Mouse (Mus musculus) macrophage (primary cell): ENCODE data around the gene Tbc1d12. TPM values are rescaled to one million over a fixed set of nuclear protein-coding genes. Genes with fewer than 3 reads are reported as not detected.
A peak's percentile ranks its signal among the peaks of the same experiment; 100 is the strongest.
"Not testable (repeated sequence)": the region's sequence is repeated elsewhere in the genome, so short reads cannot be mapped to it uniquely, and the experiment has no call there.

ENCODE experiments used
- H3K27ac ChIP-seq: fragments of 350-480 bp; formaldehyde crosslinking; 2 replicates; pipeline ENCODE4 v1.9.0; 2021
- H3K36me3 ChIP-seq: fragments of 350-480 bp; formaldehyde crosslinking; 2 replicates; pipeline ENCODE4 v1.9.0; 2021; ENCODE audit errors: inconsistent target
- H3K4me3 ChIP-seq: fragments of 350-480 bp; formaldehyde crosslinking; 2 replicates; pipeline ENCODE4 v1.9.0; 2021; ENCODE audit errors: inconsistent target
- H3K79me2 ChIP-seq: fragments of 350-480 bp; formaldehyde crosslinking; 2 replicates; pipeline ENCODE4 v1.9.0; 2021; ENCODE audit errors: inconsistent target
- WGBS: methylation state at CpG from one replicate; pipeline ENCODE4 v1.1.7; 2026; ENCODE audit warnings: inconsistent platforms; ENCODE audit not compliant: missing documents; 5-methylcytosine and 5-hydroxymethylcytosine counted together
- polyA plus RNA-seq: library from polyadenylated mRNA; stranded (reverse); fragments of 250-400 nt; gene quantifications from 3 replicates; pipeline ENCODE4 v1.2.4, GENCODE M21; 2018; ENCODE audit warnings: inconsistent platforms

Gene Tbc1d12
- polyA plus RNA-seq, 1 experiment from 2014 or later: 5.5 TPM

DNA sequence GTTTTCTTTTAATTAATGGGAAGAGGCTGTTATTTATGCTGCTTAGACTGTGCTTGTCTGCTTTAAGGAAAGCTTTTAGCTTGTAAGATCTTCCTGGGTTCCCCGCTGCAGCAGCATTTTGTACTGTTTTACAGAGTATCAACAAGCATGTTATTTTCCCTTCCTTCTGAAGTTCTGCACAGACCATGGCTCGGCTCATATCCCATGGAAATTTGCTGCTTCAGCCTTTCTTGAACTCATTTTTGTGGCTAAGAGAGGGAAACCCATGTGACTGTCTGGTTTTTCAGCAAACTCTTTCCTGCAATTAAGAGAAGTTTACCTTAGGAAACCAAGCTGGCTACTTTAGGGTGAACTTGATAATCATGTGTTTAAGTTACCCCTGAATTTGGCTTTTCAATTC, 10.0 kb downstream of the Tbc1d12 start:
- peaks cover 43% of the 10 kb centered on the region; the same call in 1 of the 2 replicates for H3K79me2 ChIP-seq
- 50% methylated on average over 2 of the region's 2 CpGs for WGBS
- no peak overlapping the region for H3K4me3 ChIP-seq
- 0 out of 2 replicates have a peak overlapping the region, but pooled peaks have one; percentile 8 for H3K27ac ChIP-seq
- no peaks in the 10 kb centered on the region for H3K36me3 ChIP-seq

GRCm38 (mm10) chr19:38858224-38858623, 21.8 kb downstream of the Tbc1d12 start:
- Histone ChIP-seq H3K79me2 (no peaks in the 10 kb centered on the region; the same call in 1 of the 2 replicates), H3K4me3 (no peak overlapping the region)
- 96% methylated on average over 3 of the region's 3 CpGs for WGBS

GRCm38 (mm10) chr19:38862523-38862922, 26.1 kb downstream of the Tbc1d12 start:
- H3K36me3 ChIP-seq: 0 out of 2 replicates have a peak, but pooled peaks cover 7% of the 10 kb centered on the region
- H3K27ac ChIP-seq: no peak overlapping the region
- H3K79me2 ChIP-seq: no peaks in the 10 kb centered on the region; the same call in 1 of the 2 replicates
- no peak overlapping the region for H3K4me3 ChIP-seq
- 89% methylated on average over 6 of the region's 6 CpGs for WGBS

More at GRCm38 (mm10) chr19:38858224-38858623, 21.8 kb downstream of the Tbc1d12 start:
- Histone ChIP-seq H3K36me3 (no peaks in the 10 kb centered on the region), H3K27ac (no peak overlapping the region)

DNA sequence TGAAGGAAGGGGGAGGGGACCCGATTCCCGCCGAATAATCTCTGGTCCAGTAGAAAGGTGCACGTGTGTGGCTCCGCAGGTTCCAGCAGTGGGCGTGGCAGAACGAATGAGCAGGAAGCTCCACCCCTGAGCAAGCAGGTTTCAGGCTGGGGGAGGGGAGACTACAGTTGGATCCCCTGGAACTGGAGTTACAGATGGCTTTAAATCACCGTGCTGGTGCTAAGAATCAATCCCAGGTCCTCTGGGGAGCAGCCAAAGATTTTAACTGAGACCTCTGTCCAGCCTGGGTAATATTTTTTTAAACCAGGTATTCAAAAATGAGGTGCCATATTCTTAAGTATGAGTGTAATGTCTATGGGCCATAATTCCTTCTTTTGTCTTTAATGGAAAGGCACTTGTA, 38.4 kb downstream of the Tbc1d12 start:
- not testable (repeated sequence) for H3K79me2 ChIP-seq, H3K27ac ChIP-seq, H3K4me3 ChIP-seq, H3K36me3 ChIP-seq
- 80% methylated on average over 1 of the region's 8 CpGs for WGBS

DNA sequence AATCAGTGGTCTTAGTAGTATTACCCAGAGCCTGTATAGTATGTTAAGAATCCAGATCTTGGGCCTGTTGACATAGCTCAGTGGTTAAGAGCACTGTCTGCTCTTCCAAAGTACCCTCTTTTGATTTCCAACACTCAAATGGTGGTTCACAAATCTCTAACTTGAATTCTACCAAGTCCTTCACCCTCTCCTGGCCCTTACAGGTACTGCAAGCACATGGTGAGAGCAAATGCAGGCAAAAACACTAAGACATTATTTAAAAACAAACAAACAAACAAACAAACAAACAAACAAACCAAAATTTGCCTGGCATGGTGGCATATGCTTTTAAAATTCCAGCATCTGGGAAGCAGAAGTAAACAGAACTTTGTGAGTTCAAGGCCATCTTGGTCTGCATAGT, 43.9 kb downstream of the Tbc1d12 start:
- Histone ChIP-seq H3K27ac (no peak overlapping the region), H3K4me3 (no peak overlapping the region), H3K79me2 (no peaks in the 10 kb centered on the region), H3K36me3 (no peaks in the 10 kb centered on the region)

- WGBS: 94% methylated on average over 11 of the region's 12 CpGs
- no peak overlapping the region for H3K27ac ChIP-seq
- H3K36me3 ChIP-seq: no peaks in the 10 kb centered on the region
- no peak overlapping the region for H3K4me3 ChIP-seq
- H3K79me2 ChIP-seq: no peaks in the 10 kb centered on the region
Measured at GRCm38 (mm10) chr19:38901146-38902135, 65.1 kb downstream of the Tbc1d12 start.

GRCm38 (mm10) chr19:38902501-38902900, 66.1 kb downstream of the Tbc1d12 start:
- WGBS: 96% methylated on average over 5 of the region's 5 CpGs
- Histone ChIP-seq H3K27ac (no peak overlapping the region), H3K36me3 (no peaks in the 10 kb centered on the region), H3K4me3 (no peak overlapping the region), H3K79me2 (no peaks in the 10 kb centered on the region)

- H3K4me3 ChIP-seq: no peak overlapping the region
- WGBS: 93% methylated on average over 9 of the region's 9 CpGs
- no peak overlapping the region for H3K27ac ChIP-seq
- 0 out of 2 replicates have a peak, but pooled peaks cover 8% of the 10 kb centered on the region for H3K36me3 ChIP-seq
- no peaks in the 10 kb centered on the region for H3K79me2 ChIP-seq
Measured at GRCm38 (mm10) chr19:38913786-38914185, 77.4 kb downstream of the Tbc1d12 start.

GRCm38 (mm10) chr19:38914926-38915325, 78.5 kb downstream of the Tbc1d12 start:
- no peak overlapping the region for H3K27ac ChIP-seq
- H3K4me3 ChIP-seq: no peak overlapping the region
- no peaks in the 10 kb centered on the region for H3K79me2 ChIP-seq
- WGBS: 95% methylated on average over 15 of the region's 15 CpGs
- 0 out of 2 replicates have a peak, but pooled peaks cover 8% of the 10 kb centered on the region for H3K36me3 ChIP-seq

- no peaks in the 10 kb centered on the region for H3K79me2 ChIP-seq
- WGBS: 75% methylated on average over 3 of the region's 3 CpGs
- H3K4me3 ChIP-seq: no peak overlapping the region
- H3K27ac ChIP-seq: no peak overlapping the region
- 0 out of 2 replicates have a peak, but pooled peaks cover 8% of the 10 kb centered on the region for H3K36me3 ChIP-seq
Measured at GRCm38 (mm10) chr19:38915677-38916076, 79.3 kb downstream of the Tbc1d12 start.

DNA sequence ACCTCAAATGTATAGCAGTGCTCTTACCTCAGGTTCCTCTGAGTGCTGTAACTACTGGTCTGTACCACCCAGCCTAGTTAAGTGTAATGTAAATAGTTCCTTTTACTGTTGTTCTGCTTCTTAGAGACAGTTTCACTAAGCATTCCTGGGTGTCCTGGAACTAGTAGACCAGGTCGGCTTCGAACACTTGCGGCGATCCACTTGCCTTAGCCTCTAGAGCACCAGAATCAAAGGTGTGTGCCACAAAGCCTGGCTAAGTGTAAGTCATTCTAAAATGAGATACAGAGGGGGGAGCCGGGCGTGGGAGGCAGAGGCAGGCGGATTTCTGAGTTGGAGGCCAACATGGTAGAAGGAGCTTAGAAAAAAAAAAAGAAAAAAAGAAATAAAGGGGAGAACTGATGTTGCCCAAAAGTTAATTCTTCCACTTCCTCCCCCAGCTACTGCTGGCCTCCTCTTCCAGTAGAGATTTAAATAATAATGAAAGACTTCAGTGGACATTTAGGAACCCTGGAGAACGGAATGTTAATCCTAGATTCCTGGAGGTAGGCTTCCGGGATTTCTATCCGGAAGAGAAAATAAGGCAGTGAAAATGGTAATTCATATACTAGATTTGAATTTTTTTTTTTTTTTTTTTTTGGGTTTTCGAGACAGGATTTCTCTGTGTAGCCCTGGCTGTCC, 92.2 kb downstream of the Tbc1d12 start:
- peaks cover 26% of the 10 kb centered on the region for H3K79me2 ChIP-seq
- 90% methylated on average over 10 of the region's 11 CpGs for WGBS

DNA sequence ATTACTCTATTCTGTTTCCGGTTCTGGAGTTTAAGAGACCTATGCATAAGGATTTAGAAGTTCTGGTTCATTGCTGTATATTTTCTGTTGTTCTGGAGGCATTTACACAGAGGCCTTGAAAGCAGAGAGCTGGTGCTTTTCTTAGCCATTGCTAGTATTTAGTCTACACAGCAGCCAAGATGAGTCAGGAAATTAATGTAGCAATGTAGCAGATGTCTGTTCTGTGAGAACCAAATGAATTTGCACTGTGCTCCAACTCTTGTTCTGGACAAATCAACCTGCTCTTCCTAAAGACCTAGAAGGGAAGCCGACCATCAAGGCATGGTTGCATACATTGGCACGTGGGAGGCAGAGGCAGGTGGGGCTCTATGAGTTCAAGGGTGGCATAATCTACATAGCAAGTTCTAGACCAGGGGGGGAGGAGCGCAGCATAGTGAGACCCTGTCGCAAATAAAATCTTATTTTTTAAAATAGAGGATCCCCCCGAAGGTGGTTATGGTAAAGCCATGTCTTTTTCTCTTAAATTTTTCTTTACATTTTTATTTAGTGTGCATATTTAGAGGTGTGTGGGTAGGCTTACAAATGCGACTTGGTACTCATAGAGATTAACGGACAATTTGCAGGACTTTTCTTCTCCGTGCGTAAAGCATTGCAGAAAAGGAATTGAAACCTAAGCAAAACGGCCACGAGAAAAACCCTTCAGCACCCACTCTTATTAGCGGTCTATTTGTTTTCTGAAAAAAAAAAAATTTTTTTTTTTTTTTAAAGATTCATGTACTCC, 93.3 kb downstream of the Tbc1d12 start:
- no peaks in the 10 kb centered on the region for H3K36me3 ChIP-seq
- no peak overlapping the region for H3K27ac ChIP-seq
- H3K79me2 ChIP-seq: peaks cover 26% of the 10 kb centered on the region
- 35% methylated on average over 13 of the region's 13 CpGs for WGBS
- peak overlapping the region; percentile 87 for H3K4me3 ChIP-seq

More for the DNA sequence above, 92.2 kb downstream of the Tbc1d12 start:
- H3K27ac ChIP-seq: no peak overlapping the region
- no peak overlapping the region for H3K4me3 ChIP-seq
- H3K36me3 ChIP-seq: no peaks in the 10 kb centered on the region

DNA sequence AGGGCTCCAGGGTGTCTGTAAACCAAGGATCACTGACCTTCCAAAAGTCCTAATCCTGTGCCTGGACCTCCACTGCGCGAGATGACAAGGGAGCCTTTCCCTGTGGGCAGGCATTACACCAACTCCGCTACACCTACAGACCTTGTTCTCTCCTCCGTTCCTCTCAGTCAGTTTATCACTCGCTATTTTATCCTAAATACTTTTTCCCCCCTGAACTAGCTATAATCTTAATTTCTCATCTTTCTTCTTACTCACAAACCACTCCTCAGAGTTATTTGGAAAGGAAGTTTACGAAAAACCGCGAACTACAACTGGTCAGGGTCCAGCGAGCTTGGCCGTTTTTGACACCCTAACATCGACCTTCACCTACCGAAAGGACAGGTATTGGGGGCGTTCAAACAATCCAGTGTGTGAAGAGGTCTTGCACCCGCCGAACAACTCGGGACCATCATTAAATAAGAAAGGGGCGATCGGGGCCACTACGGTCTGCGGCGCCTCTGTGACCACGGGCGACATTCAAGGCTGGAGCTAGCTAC, 93.9 kb downstream of the Tbc1d12 start:
- Histone ChIP-seq H3K36me3 (no peaks in the 10 kb centered on the region), H3K4me3 (peak overlapping the region; percentile 87), H3K79me2 (peaks cover 26% of the 10 kb centered on the region), H3K27ac (peak overlapping the region; percentile 40)
- under 1% methylated on average over 23 of the region's 23 CpGs for WGBS
